Comparison of ENCODE assay signal across 9 mouse cellular contexts in genomic region chr9:122027081-122027913, GRCm38 (mm10). TPM values are rescaled to one million over a fixed set of nuclear protein-coding genes. Genes with fewer than 3 reads are reported as not detected.
A peak's percentile ranks its signal among the peaks of the same experiment; 100 is the strongest.
DNase-seq lines count a peak whose midpoint lies in the region; ATAC-seq and TF ChIP-seq lines count a peak whose summit lies in the region.
"Had no signal": no experiment of that assay in that cellular context is flagged by ENCODE, and none has a peak within 500 bp of the region (broad histone marks: within the 10 kb centered on the region; RNA-seq: fewer than 3 reads in every experiment).

No protein-coding gene starts in this region.

- 72% methylated on average over 6 of the region's 6 CpGs for WGBS in midbrain, postnatal 0 days
- 91% methylated on average over 6 of the region's 6 CpGs for WGBS in thymus, adult 2 months

- H3K9me3 ChIP-seq in midbrain, postnatal 0 days (ENCODE audit: low read length) = no peaks in the 10 kb centered on the region

- TF ChIP-seq POLR2A in cortical plate, adult 2 months (IDR thresholded peaks at IDR 0.05; ENCODE audit: extremely low read depth, insufficient read depth, low read length) = no peak
- TF ChIP-seq POLR2A in thymus, adult 2 months (IDR thresholded peaks at IDR 0.05; ENCODE audit: control insufficient read depth, extremely low read depth, insufficient read depth, low read length, poor library complexity) = no peak

- no peak for TF ChIP-seq CTCF in layer of hippocampus, adult 2 months (conservative IDR thresholded peaks at IDR 0.05)
- no peak for TF ChIP-seq CTCF in cortical plate, adult 2 months (IDR thresholded peaks at IDR 0.05; ENCODE audit: extremely low read depth, insufficient read depth, low read length)
- TF ChIP-seq CTCF in midbrain, postnatal 0 days (IDR thresholded peaks at IDR 0.05) = no peak
- TF ChIP-seq CTCF in thymus, adult 2 months (IDR thresholded peaks at IDR 0.05; ENCODE audit: borderline replicate concordance, control insufficient read depth, extremely low read depth, insufficient read depth, low read length, poor library complexity) = no peak

- no peak overlapping the region for H3K9ac ChIP-seq in midbrain, postnatal 0 days (replicated peaks; ENCODE audit: low read length, poor library complexity, severe bottlenecking)

- DNase-seq in layer of hippocampus, adult 2 months (ENCODE audit: low spot score in 2 of 2) = no peak
- no peak for DNase-seq in layer of hippocampus, adult 8-10 months (ENCODE audit: low spot score in 2 of 2)
- DNase-seq in heart, postnatal 10 days = peak; percentile 83 to 85
- DNase-seq in kidney, postnatal 36 days = peak; percentile 70 to 84
- DNase-seq in midbrain, postnatal 0 days (ENCODE audit: low spot score) = peak; percentile 18
- no peak for DNase-seq in left cerebral cortex, adult 18-20 months (ENCODE audit: low spot score in 2 of 2)
- DNase-seq in thymus, adult 2 months = no peak

- peaks cover 2% of the 10 kb centered on the region; the same call in 1 of the 2 replicates for H3K4me1 ChIP-seq in cortical plate, adult 2 months (ENCODE audit: control insufficient read depth, insufficient read depth, low read length)
- H3K4me1 ChIP-seq in midbrain, postnatal 0 days (ENCODE audit: insufficient read depth, low read length) = peaks cover 3% of the 10 kb centered on the region; the same call in 1 of the 2 replicates
- H3K4me1 ChIP-seq in thymus, adult 2 months (replicated peaks; ENCODE audit: control insufficient read depth, insufficient read depth, low read length) = no peaks in the 10 kb centered on the region

- intact Hi-C loops in heart, postnatal 10 days (cut with DNase I) = no loop called here

- H3K27ac ChIP-seq in layer of hippocampus, adult 2 months = peak overlapping the region; percentile 55; the same call in 1 of the 2 replicates
- H3K27ac ChIP-seq in cortical plate, adult 2 months (ENCODE audit: insufficient read depth, low read length) = peak overlapping the region; percentile 26
- peak overlapping the region; percentile 38; the same call in 1 of the 2 replicates for H3K27ac ChIP-seq in midbrain, postnatal 0 days (ENCODE audit: low read depth, low read length)
- no peak overlapping the region for H3K27ac ChIP-seq in thymus, adult 2 months (ENCODE audit: control insufficient read depth, insufficient read depth, low read length)

- no peak overlapping the region for H3K4me2 ChIP-seq in midbrain, postnatal 0 days (ENCODE audit: low read depth, low read length, poor library complexity, severe bottlenecking)

- H3K36me3 ChIP-seq in midbrain, postnatal 0 days (ENCODE audit: insufficient read depth, low read length) = no peaks in the 10 kb centered on the region
- no peaks in the 10 kb centered on the region for H3K36me3 ChIP-seq in thymus, adult 2 months (ENCODE audit: control insufficient read depth, insufficient read depth, low read length)

- H3K4me3 ChIP-seq in layer of hippocampus, adult 2 months = no peak overlapping the region
- H3K4me3 ChIP-seq in cortical plate, adult 2 months (ENCODE audit: insufficient read depth, low read length) = no peak overlapping the region
- no peak overlapping the region for H3K4me3 ChIP-seq in midbrain, postnatal 0 days (ENCODE audit: low read depth, low read length)
- H3K4me3 ChIP-seq in thymus, adult 2 months (ENCODE audit: control insufficient read depth, insufficient read depth, low read length) = no peak overlapping the region
- H3K4me3 ChIP-seq: myocyte had no signal

- no peak for ATAC-seq in midbrain, postnatal 0 days (ENCODE audit: low FRiP score)

- no peaks in the 10 kb centered on the region for H3K27me3 ChIP-seq in midbrain, postnatal 0 days (ENCODE audit: insufficient read depth, low read length)
- no peaks in the 10 kb centered on the region for H3K27me3 ChIP-seq in thymus, adult 2 months (ENCODE audit: control insufficient read depth, insufficient read depth, low read length)

RNA-seq across cellular contexts. Expression of gene Pomgnt2, which starts 30.4 kb away (rescaled TPM):
- total RNA-seq in layer of hippocampus, adult 2 months (2021) = 10 to 100 TPM; 41.4 to 41.7 TPM
- total RNA-seq in layer of hippocampus, adult 8-10 months (2022) = 10 to 100 TPM; 37.2 to 46.1 (median 43.4) TPM
- polyA plus RNA-seq in cortical plate, adult 2 months (2012; rRNA removed) = 30.0 and 31.4 TPM in 2 replicates
- 1 to 10 TPM; 7.1 to 7.6 TPM for total RNA-seq in heart, postnatal 10 days (2021)
- total RNA-seq in midbrain, postnatal 0 days (2014; rRNA removed) = 49.7 and 53.4 TPM in 2 replicates
- 38.5 and 41.8 TPM in 2 replicates for polyA plus RNA-seq in midbrain, postnatal 0 days (2015; fragmentation: Nextera tagmentation; extraction: Ambion mirVana)
- total RNA-seq in left cerebral cortex, adult 18-20 months (2021) = 10 to 100 TPM; 43.2 to 43.4 TPM
- 15.2 and 19.3 TPM in 2 replicates for polyA plus RNA-seq in thymus, adult 2 months (2012; rRNA removed)

Comparison
In these comparisons a context has a peak if more than half of its experiments do, and no peak if none do; other contexts are left out.
1. DNase-seq: peak in heart, postnatal 10 days (2 of 2), kidney, postnatal 36 days (2 of 2) and midbrain, postnatal 0 days (single experiment); none in layer of hippocampus, adult 2 months (0 of 2), layer of hippocampus, adult 8-10 months (0 of 2), left cerebral cortex, adult 18-20 months (0 of 2) and thymus, adult 2 months (single experiment).